Mouse (Mus musculus) CH12.LX (cell line): ENCODE data around the gene Gm17542. TPM values are rescaled to one million over a fixed set of nuclear protein-coding genes. Genes with fewer than 3 reads are reported as not detected.

Experiments used
- DNase-seq: peaks from one replicate; pipeline ENCODE4 v3.0.0-alpha.2; 2013; ENCODE audit errors: extremely low read depth
- H3K27ac ChIP-seq: 2 replicates; pipeline ENCODE4 v1.5.1; 2012; ENCODE audit warnings: low read depth, mild to moderate bottlenecking, control low read depth, moderate library complexity; ENCODE audit not compliant: insufficient read depth
- H3K27me3 ChIP-seq: replicated peaks from 2 replicates; pipeline ENCODE3; 2012; ENCODE audit warnings: inconsistent platforms
- H3K36me3 ChIP-seq, 2 experiments: replicated peaks in 1 of 2; 2 replicates each; pipeline versions ENCODE3 to v1.6.1; 2012; ENCODE audit warnings: inconsistent platforms in 1 of 2, low read length in 1 of 2, mild to moderate bottlenecking in 1 of 2, mixed read lengths in 1 of 2, moderate library complexity in 1 of 2; ENCODE audit not compliant: control insufficient read depth in 1 of 2, insufficient read depth in 1 of 2
- H3K4me1 ChIP-seq, 2 experiments: 2 replicates each; pipeline ENCODE4 v1.6.1; 2012; ENCODE audit warnings: inconsistent platforms in 1 of 2, moderate library complexity in 1 of 2; ENCODE audit not compliant: insufficient read depth in 2 of 2, control insufficient read depth in 1 of 2
- H3K4me2 ChIP-seq: 2 replicates; pipeline ENCODE4 v1.6.1; 2012; ENCODE audit warnings: low read depth, mild to moderate bottlenecking, control low read depth; ENCODE audit not compliant: poor library complexity, insufficient read depth, severe bottlenecking
- H3K4me3 ChIP-seq, 3 experiments: fragments of 150-350 bp in 1 of 3; sonication (generic) in 1 of 3; replicated peaks in 1 of 3; 2 replicates each; pipeline versions ENCODE3 to v1.5.1; 2011 to 2012; ENCODE audit warnings: low read depth in 2 of 3, low read length in 2 of 3, mild to moderate bottlenecking in 2 of 3, moderate library complexity in 2 of 3, control low read depth in 1 of 3, improper control_type of control experiment in 1 of 3, inconsistent platforms in 1 of 3, mixed read lengths in 1 of 3; ENCODE audit not compliant: poor library complexity in 1 of 3
- H3K79me2 ChIP-seq: replicated peaks from 2 replicates; pipeline ENCODE4 v1.6.1; 2012; ENCODE audit warnings: mild to moderate bottlenecking, moderate library complexity; ENCODE audit not compliant: control insufficient read depth, poor library complexity, insufficient read depth, severe bottlenecking; ENCODE audit errors: extremely low read depth
- H3K9ac ChIP-seq: 2 replicates; pipeline ENCODE4 v1.6.1; 2012; ENCODE audit warnings: low read depth, mild to moderate bottlenecking, control low read depth, moderate library complexity; ENCODE audit not compliant: insufficient read depth
- H3K9me3 ChIP-seq: replicated peaks from 2 replicates; pipeline ENCODE3; 2012; ENCODE audit warnings: low read length, inconsistent platforms, mixed read lengths
- CHD1 ChIP-seq: IDR thresholded peaks from 2 replicates; pipeline ENCODE4 v1.6.1; 2012; ENCODE audit warnings: low read depth, low read length, improper control_type of control experiment, inconsistent platforms
- CHD2 ChIP-seq: IDR thresholded peaks from 2 replicates; pipeline ENCODE4 v1.6.1; 2011; ENCODE audit warnings: low read length, improper control_type of control experiment
- ETS1 ChIP-seq: conservative IDR thresholded peaks from 2 replicates; pipeline ENCODE4 v1.6.1; 2012; ENCODE audit warnings: low read depth, mild to moderate bottlenecking, inconsistent platforms, low read length, improper control_type of control experiment, moderate library complexity
- IRF4 ChIP-seq: IDR thresholded peaks from 2 replicates; pipeline ENCODE4 v1.6.1; 2014; ENCODE audit warnings: low read depth, mild to moderate bottlenecking, inconsistent platforms, low read length, improper control_type of control experiment
- JUN ChIP-seq: IDR thresholded peaks from 2 replicates; pipeline ENCODE4 v1.6.1; 2011; ENCODE audit warnings: low read depth, mild to moderate bottlenecking, low read length, improper control_type of control experiment, moderate library complexity; ENCODE audit not compliant: insufficient read depth
- JUND ChIP-seq: conservative IDR thresholded peaks from 2 replicates; pipeline ENCODE4 v1.6.1; 2011; ENCODE audit warnings: low read depth, low read length, improper control_type of control experiment
- KAT2A ChIP-seq: IDR thresholded peaks from 2 replicates; pipeline ENCODE4 v1.6.1; 2012; ENCODE audit warnings: low read length, improper control_type of control experiment, inconsistent platforms; ENCODE audit not compliant: insufficient replicate concordance
- MAX ChIP-seq: IDR thresholded peaks from 2 replicates; pipeline ENCODE4 v1.6.1; 2011; ENCODE audit warnings: low read length, improper control_type of control experiment
- MAZ ChIP-seq: IDR thresholded peaks from 2 replicates; pipeline ENCODE4 v1.6.1; 2012; ENCODE audit warnings: low read depth, mild to moderate bottlenecking, inconsistent platforms, low read length, improper control_type of control experiment, moderate library complexity
- MEF2A ChIP-seq: IDR thresholded peaks from 2 replicates; pipeline ENCODE4 v1.6.1; 2014; ENCODE audit warnings: low read depth, mild to moderate bottlenecking, inconsistent platforms, low read length, improper control_type of control experiment, borderline replicate concordance
- NELFE ChIP-seq: IDR thresholded peaks from 2 replicates; pipeline ENCODE4 v1.6.1; 2011; ENCODE audit warnings: low read depth, low read length, improper control_type of control experiment
- NRF1 ChIP-seq: IDR thresholded peaks from 2 replicates; pipeline ENCODE4 v1.6.1; 2014; ENCODE audit warnings: low read depth, mild to moderate bottlenecking, inconsistent platforms, low read length, improper control_type of control experiment, moderate library complexity
- POLR2A ChIP-seq: IDR thresholded peaks from 2 replicates; pipeline ENCODE4 v1.6.1; 2011; ENCODE audit warnings: low read depth, mild to moderate bottlenecking, improper control_type of control experiment, low read length
- RAD21 ChIP-seq: IDR thresholded peaks from 2 replicates; pipeline ENCODE4 v1.6.1; 2011; ENCODE audit warnings: low read depth, mild to moderate bottlenecking, low read length, improper control_type of control experiment, moderate library complexity
- RCOR1 ChIP-seq: conservative IDR thresholded peaks from 2 replicates; pipeline ENCODE4 v1.6.1; 2012; ENCODE audit warnings: low read depth, mild to moderate bottlenecking, inconsistent platforms, low read length, improper control_type of control experiment
- SIN3A ChIP-seq: IDR thresholded peaks from 2 replicates; pipeline ENCODE4 v1.6.1; 2012; ENCODE audit warnings: low read length, improper control_type of control experiment, inconsistent platforms
- SMC3 ChIP-seq: IDR thresholded peaks from 2 replicates; pipeline ENCODE4 v1.6.1; 2011; ENCODE audit warnings: low read depth, low read length, improper control_type of control experiment
- TBP ChIP-seq: conservative IDR thresholded peaks from 2 replicates; pipeline ENCODE4 v1.6.1; 2011; ENCODE audit warnings: low read depth, low read length, improper control_type of control experiment
- TCF12 ChIP-seq: IDR thresholded peaks from 2 replicates; pipeline ENCODE4 v1.6.1; 2014; ENCODE audit warnings: low read depth, mild to moderate bottlenecking, inconsistent platforms, low read length, improper control_type of control experiment
- UBTF ChIP-seq: IDR thresholded peaks from 2 replicates; pipeline ENCODE4 v1.6.1; 2012; ENCODE audit warnings: low read depth, mild to moderate bottlenecking, inconsistent platforms, low read length, improper control_type of control experiment, moderate library complexity
- USF2 ChIP-seq: conservative IDR thresholded peaks from 2 replicates; pipeline ENCODE4 v1.6.1; 2011; ENCODE audit warnings: low read depth, low read length, improper control_type of control experiment
- ZKSCAN1 ChIP-seq: IDR thresholded peaks from 2 replicates; pipeline ENCODE4 v1.6.1; 2012; ENCODE audit warnings: low read depth, inconsistent platforms, low read length, improper control_type of control experiment, borderline replicate concordance
- ZMIZ1 ChIP-seq: IDR thresholded peaks from 2 replicates; pipeline ENCODE4 v1.6.1; 2012; ENCODE audit warnings: low read depth, mild to moderate bottlenecking, inconsistent platforms, low read length, improper control_type of control experiment
- dilution Hi-C: fragments of 300-500 bp; cut with MboI; formaldehyde crosslinking; loops from 2 replicates; pipeline ENCODE4 v1.14.3; 2020; ENCODE audit warnings: low sequenced_read_pairs; ENCODE audit not compliant: extremely low pct_unique_long_range_greater_than_20kb, extremely low pct_ligation_motif_present
- in situ Hi-C: fragments of 300-500 bp; cut with MboI; formaldehyde crosslinking; loops from 3 replicates; pipeline ENCODE4 v1.14.3; 2019; ENCODE audit warnings: low sequenced_read_pairs, low pct_ligation_motif_present, low pct_unique_long_range_greater_than_20kb, mixed read lengths
- polyA plus RNA-seq: library from polyadenylated mRNA; unstranded; fragments of >175 nt; gene quantifications from 2 replicates; pipeline ENCODE4 v1.2.1, GENCODE M21; 2012; ENCODE audit warnings: low read depth; ENCODE audit not compliant: insufficient read length
- total RNA-seq, 2 experiments: library from RNA; depleted of rRNA; stranded (reverse); fragments of 300-350 nt in 1 of 2; fragments of >200 nt in 1 of 2; gene quantifications; 2 replicates each; pipeline ENCODE4 v1.2.3; 2012 to 2014

Gm17542 gene
- total and polyA plus RNA-seq, 3 experiments: not detected

DNA sequence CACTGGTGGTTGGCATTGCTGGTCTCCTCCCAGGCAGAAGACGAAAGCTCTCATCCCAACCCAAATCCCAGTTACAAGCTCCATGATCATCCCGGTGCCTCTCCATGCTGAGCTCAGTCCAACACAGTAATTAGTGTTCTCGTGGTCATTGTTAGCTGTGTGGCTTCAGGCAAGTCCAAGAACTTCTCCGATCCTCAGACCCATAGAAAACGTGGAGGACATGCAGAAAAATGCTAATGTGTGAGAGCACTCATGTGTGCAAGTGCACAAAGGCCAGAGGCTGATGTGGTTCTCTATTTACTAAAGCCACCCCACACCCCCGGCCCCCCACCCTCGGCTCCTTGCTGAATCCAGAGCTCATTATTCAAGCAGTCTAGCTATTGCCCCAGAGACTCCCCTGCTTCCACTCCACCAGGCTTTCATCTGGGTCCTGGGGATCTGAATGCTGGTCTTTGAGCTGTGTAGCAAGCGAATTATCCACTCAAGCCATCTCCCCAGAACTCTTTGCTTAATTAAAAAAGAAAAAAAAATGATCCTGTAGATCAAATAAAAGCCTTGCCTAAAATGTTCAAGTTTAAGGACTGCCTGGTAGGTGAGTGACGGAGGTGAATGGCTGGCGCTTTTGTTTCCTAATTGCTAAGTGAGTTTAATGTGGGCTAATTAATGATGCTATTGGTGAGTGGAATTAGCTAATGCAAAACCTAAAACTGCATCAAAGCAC, 45.3 kb downstream of the Gm17542 start:
- Histone ChIP-seq H3K4me3 (no peak overlapping the region), H3K9ac (no peak overlapping the region), H3K27ac (no peak overlapping the region), H3K4me1 (peaks cover 7 to 13% of the 10 kb centered on the region in 2 experiments), H3K9me3 (no peaks in the 10 kb centered on the region), H3K79me2 (no peaks in the 10 kb centered on the region), H3K27me3 (peaks cover 14% of the 10 kb centered on the region), H3K4me2 (peak overlapping the region; percentile 7; the same call in 1 of the 2 replicates), H3K36me3 (no peaks in the 10 kb centered on the region)
- no peak for DNase-seq
- in situ Hi-C loops: no loop called here
- TF ChIP-seq RCOR1: no peak
- no peak for TF ChIP-seq ZKSCAN1
- TF ChIP-seq TCF12: no peak
- no peak for TF ChIP-seq MAZ
- no peak for TF ChIP-seq CHD1
- TF ChIP-seq SMC3: no peak
- TF ChIP-seq ETS1: no peak
- no peak for TF ChIP-seq MAX
- TF ChIP-seq JUN: no peak
- dilution Hi-C loops: no loop called here

DNA sequence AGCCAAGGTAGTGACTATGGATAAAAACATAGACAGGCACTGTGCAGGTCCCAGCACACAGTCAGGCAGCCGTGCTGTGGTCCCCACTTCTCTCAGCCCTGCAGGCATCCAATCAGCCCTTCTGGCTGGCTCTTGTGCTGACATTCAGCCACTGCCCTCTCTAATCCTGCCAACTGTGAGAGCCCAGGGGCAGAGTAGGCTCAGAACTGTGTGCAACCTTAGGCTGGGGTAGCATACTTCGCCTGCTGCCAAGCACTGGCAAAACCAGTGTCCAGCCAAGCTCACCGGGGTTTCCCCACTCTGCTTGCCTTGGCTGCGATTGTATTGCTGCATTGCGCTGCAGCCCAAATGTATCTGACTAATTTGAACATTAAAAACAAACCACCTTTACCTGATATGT, 54.1 kb downstream of the Gm17542 start:
- dilution Hi-C loops (no loop called here), in situ Hi-C loops (no loop called here)
- H3K36me3 ChIP-seq: no peaks in the 10 kb centered on the region
- H3K9me3 ChIP-seq: no peaks in the 10 kb centered on the region
- no peak overlapping the region for H3K9ac ChIP-seq
- H3K4me2 ChIP-seq: no peak overlapping the region
- no peak overlapping the region for H3K4me3 ChIP-seq
- H3K27ac ChIP-seq: no peak overlapping the region
- 0 out of 4 replicates have a peak, but pooled peaks cover 0 to 3% of the 10 kb centered on the region in 2 experiments for H3K4me1 ChIP-seq
- no peak for DNase-seq
- H3K79me2 ChIP-seq: no peaks in the 10 kb centered on the region
- TF ChIP-seq SIN3A (no peak), RAD21 (no peak), ZMIZ1 (no peak), NRF1 (no peak), CHD2 (no peak), UBTF (no peak), POLR2A (no peak), KAT2A (no peak), TBP (no peak), TCF12 (no peak), MAX (no peak), IRF4 (no peak), ZKSCAN1 (no peak), JUND (no peak), USF2 (no peak), JUN (no peak), NELFE (no peak), MEF2A (no peak)
- peaks cover 30% of the 10 kb centered on the region for H3K27me3 ChIP-seq
